Mouse (Mus musculus): ENCODE measurements at regions not wholly inside any gene's neighbourhood (a gene's known extent, or its start where the extent isn't known, plus 50 kb on each side); places are given as distances from the start of the nearest gene placed in this dataset.
A peak's percentile ranks its signal among the peaks of the same experiment; 100 is the strongest.

DNA sequence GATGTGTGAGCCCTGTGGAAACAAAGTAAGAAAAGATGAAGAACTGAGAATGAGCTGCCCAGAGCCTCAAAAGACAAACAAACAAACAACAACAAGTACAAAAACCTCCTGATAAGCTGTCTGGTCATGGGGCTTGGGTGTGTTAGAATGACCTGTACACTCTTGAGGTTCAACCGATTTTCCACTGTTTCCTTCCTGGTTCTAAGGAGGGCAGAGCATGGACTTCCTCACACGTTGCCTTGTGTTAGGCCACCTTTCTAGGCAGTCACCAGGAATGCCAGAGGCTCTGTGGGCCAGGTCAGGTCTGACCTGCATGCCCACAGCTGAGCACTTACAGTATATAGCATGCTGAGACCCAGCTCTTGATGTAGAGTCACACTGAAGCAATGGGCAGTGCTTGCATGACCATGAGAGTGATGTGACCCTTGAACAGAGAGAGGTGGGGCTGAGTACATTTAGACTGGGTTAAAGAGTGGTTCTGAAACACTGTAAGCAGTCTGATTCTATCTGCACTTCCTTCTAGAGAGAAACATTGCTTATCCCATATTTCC, 327.0 kb upstream of the Klf4 start:
- DNase-seq (ENCODE audit: extremely low read depth) = no peak
- no peaks in the 10 kb centered on the region for H3K36me3 ChIP-seq (replicated peaks in 1 of 2; ENCODE audit: control insufficient read depth in 1 of 2, insufficient read depth in 1 of 2, low read length in 1 of 2)
- H3K27ac ChIP-seq (ENCODE audit: insufficient read depth, low read depth) = no peak overlapping the region
- in situ Hi-C loops (cut with MboI; ENCODE audit: low pct_ligation_motif_present, low pct_unique_long_range_greater_than_20kb, low sequenced_read_pairs) (no loop called here), dilution Hi-C loops (cut with MboI; ENCODE audit: extremely low pct_ligation_motif_present, extremely low pct_unique_long_range_greater_than_20kb, low sequenced_read_pairs) (no loop called here)
- no peak overlapping the region for H3K4me2 ChIP-seq (ENCODE audit: insufficient read depth, low read depth, poor library complexity, severe bottlenecking)
- H3K4me3 ChIP-seq (replicated peaks in 1 of 3; ENCODE audit: low read depth in 2 of 3, low read length in 2 of 3, poor library complexity in 1 of 3) = no peak overlapping the region
- no peak overlapping the region for H3K9ac ChIP-seq (ENCODE audit: insufficient read depth, low read depth)
- peaks cover 3 to 11% of the 10 kb centered on the region in 2 experiments; a peak in 3 of 4 replicates for H3K4me1 ChIP-seq (ENCODE audit: control insufficient read depth in 1 of 2, insufficient read depth in 2 of 2)
- TF ChIP-seq CTCF (conservative IDR thresholded peaks at IDR 0.05 in 1 of 2, IDR thresholded peaks at IDR 0.05 in 1 of 2; ENCODE audit: low read depth in 2 of 2, low read length in 2 of 2) = no peak
- TF ChIP-seq KAT2A (IDR thresholded peaks at IDR 0.05; ENCODE audit: insufficient replicate concordance, low read length) = no peak
- no peak for TF ChIP-seq ETS1 (conservative IDR thresholded peaks at IDR 0.05; ENCODE audit: low read depth, low read length)
- no peak for TF ChIP-seq JUND (conservative IDR thresholded peaks at IDR 0.05; ENCODE audit: low read depth, low read length)
- TF ChIP-seq SIN3A (IDR thresholded peaks at IDR 0.05; ENCODE audit: low read length) = no peak
- TF ChIP-seq NRF1 (IDR thresholded peaks at IDR 0.05; ENCODE audit: low read depth, low read length) = no peak
- TF ChIP-seq CHD2 (IDR thresholded peaks at IDR 0.05; ENCODE audit: low read length) = no peak
- TF ChIP-seq CHD1 (IDR thresholded peaks at IDR 0.05; ENCODE audit: low read depth, low read length) = no peak
- TF ChIP-seq USF1 (IDR thresholded peaks at IDR 0.05; ENCODE audit: low read depth, low read length) = no peak
- no peak for TF ChIP-seq E2F4 (IDR thresholded peaks at IDR 0.05; ENCODE audit: insufficient replicate concordance, low read depth, low read length)
- no peak for TF ChIP-seq MEF2A (IDR thresholded peaks at IDR 0.05; ENCODE audit: borderline replicate concordance, low read depth, low read length)
- TF ChIP-seq POLR2AphosphoS2 (IDR thresholded peaks at IDR 0.05; ENCODE audit: low read depth, low read length) = no peak
- no peaks in the 10 kb centered on the region for H3K79me2 ChIP-seq (replicated peaks; ENCODE audit: control insufficient read depth, extremely low read depth, insufficient read depth, poor library complexity, severe bottlenecking)
- H3K27me3 ChIP-seq (replicated peaks) = no peaks in the 10 kb centered on the region
- no peaks in the 10 kb centered on the region for H3K9me3 ChIP-seq (replicated peaks; ENCODE audit: low read length)

DNA sequence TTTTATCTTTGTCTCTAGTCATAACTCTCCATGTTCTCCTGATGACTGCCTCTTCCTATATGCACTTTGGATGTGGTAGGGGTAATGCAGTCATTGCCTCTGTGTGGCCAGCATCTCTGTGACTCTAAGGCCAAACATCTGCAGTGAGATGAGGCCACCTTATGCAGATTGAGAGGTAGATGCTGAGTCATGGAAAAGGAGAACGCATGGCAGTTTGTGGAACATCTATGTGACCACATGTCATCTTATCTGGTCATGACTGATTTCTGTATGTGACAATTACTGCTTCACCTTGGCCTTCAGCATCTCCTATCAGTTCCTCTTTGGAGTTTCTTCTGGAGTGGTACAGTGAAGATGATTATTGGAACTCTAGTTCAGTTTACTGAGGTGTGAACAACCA, 319.2 kb upstream of the Klf4 start:
- TF ChIP-seq POLR2AphosphoS2 (IDR thresholded peaks at IDR 0.05; ENCODE audit: low read depth, low read length) (no peak), MAFK (IDR thresholded peaks at IDR 0.05; ENCODE audit: insufficient replicate concordance, low read length) (peak; percentile 87), MYC (IDR thresholded peaks at IDR 0.05; ENCODE audit: low read depth, low read length) (0 out of 2 replicates have a peak, but pooled peaks have one; percentile 21), CHD1 (IDR thresholded peaks at IDR 0.05; ENCODE audit: low read depth, low read length) (no peak), RAD21 (IDR thresholded peaks at IDR 0.05; ENCODE audit: low read depth, low read length) (no peak), POLR2A (IDR thresholded peaks at IDR 0.05; ENCODE audit: low read depth, low read length) (no peak), JUND (conservative IDR thresholded peaks at IDR 0.05; ENCODE audit: low read depth, low read length) (no peak), EP300 (IDR thresholded peaks at IDR 0.05; ENCODE audit: low read length) (peak; percentile 50; the same call in 1 of the 2 replicates), MAX (IDR thresholded peaks at IDR 0.05; ENCODE audit: low read length) (peak; percentile 37; the same call in 1 of the 2 replicates)
- in situ Hi-C loops (cut with MboI; ENCODE audit: low pct_ligation_motif_present, low pct_unique_long_range_greater_than_20kb, low sequenced_read_pairs) (no loop called here), dilution Hi-C loops (cut with MboI; ENCODE audit: extremely low pct_ligation_motif_present, extremely low pct_unique_long_range_greater_than_20kb, low sequenced_read_pairs) (no loop called here)
- Histone ChIP-seq H3K4me3 (replicated peaks in 1 of 3; ENCODE audit: low read depth in 2 of 3, low read length in 2 of 3, poor library complexity in 1 of 3) (no peak overlapping the region), H3K4me2 (ENCODE audit: insufficient read depth, low read depth, poor library complexity, severe bottlenecking) (no peak overlapping the region), H3K9ac (ENCODE audit: insufficient read depth, low read depth) (no peak overlapping the region), H3K79me2 (replicated peaks; ENCODE audit: control insufficient read depth, extremely low read depth, insufficient read depth, poor library complexity, severe bottlenecking) (no peaks in the 10 kb centered on the region), H3K4me1 (ENCODE audit: control insufficient read depth in 1 of 2, insufficient read depth in 2 of 2) (peaks cover 5 to 18% of the 10 kb centered on the region in 2 experiments; a peak in 3 of 4 replicates), H3K27ac (ENCODE audit: insufficient read depth, low read depth) (no peak overlapping the region), H3K36me3 (replicated peaks in 1 of 2; ENCODE audit: control insufficient read depth in 1 of 2, insufficient read depth in 1 of 2, low read length in 1 of 2) (no peaks in the 10 kb centered on the region), H3K9me3 (replicated peaks; ENCODE audit: low read length) (no peaks in the 10 kb centered on the region), H3K27me3 (replicated peaks) (no peaks in the 10 kb centered on the region)
- DNase-seq (ENCODE audit: extremely low read depth) = peak; percentile 58

Data from CH12.LX (cell line).